Mouse (Mus musculus): ENCODE data around the gene Cdca3.
"Not testable (repeated sequence)": the region's sequence is repeated elsewhere in the genome, so short reads cannot be mapped to it uniquely, and the experiment has no call there.

Cdca3 gene

GRCm38 (mm10) chr6:124822049-124822448 is 7.3 kb upstream of the Cdca3 start:
- in situ Hi-C loops (cut with MboI; ENCODE audit: low pct_unique_long_range_greater_than_20kb in 1 of 2, low sequenced_read_pairs in 2 of 2, unreplicated experiment in 1 of 2), result no loop called here

GRCm38 (mm10) chr6:124828101-124828592 is 1.2 kb upstream of the Cdca3 start:
- in situ Hi-C loops (cut with MboI; ENCODE audit: low pct_unique_long_range_greater_than_20kb in 1 of 2, low sequenced_read_pairs in 2 of 2, unreplicated experiment in 1 of 2), result no loop called here

GRCm38 (mm10) chr6:124829799-124830700 is 703 bp downstream of the Cdca3 start:
- in situ Hi-C loops (cut with MboI; ENCODE audit: low pct_unique_long_range_greater_than_20kb in 1 of 2, low sequenced_read_pairs in 2 of 2, unreplicated experiment in 1 of 2), result no loop called here

GRCm38 (mm10) chr6:124831199-124831598 is 1.9 kb downstream of the Cdca3 start:
- in situ Hi-C loops (cut with MboI; ENCODE audit: low pct_unique_long_range_greater_than_20kb in 1 of 2, low sequenced_read_pairs in 2 of 2, unreplicated experiment in 1 of 2), result not testable (repeated sequence)

GRCm38 (mm10) chr6:124831649-124832048 is 2.3 kb downstream of the Cdca3 start:
- in situ Hi-C loops (cut with MboI; ENCODE audit: low pct_unique_long_range_greater_than_20kb in 1 of 2, low sequenced_read_pairs in 2 of 2, unreplicated experiment in 1 of 2), result no loop called here

- in situ Hi-C loops (cut with MboI; ENCODE audit: low pct_unique_long_range_greater_than_20kb in 1 of 2, low sequenced_read_pairs in 2 of 2, unreplicated experiment in 1 of 2), result no loop called here
These were observed 5.2 kb downstream of the Cdca3 start for GRCm38 (mm10) chr6:124834512-124835081.

- in situ Hi-C loops (cut with MboI; ENCODE audit: low pct_unique_long_range_greater_than_20kb in 1 of 2, low sequenced_read_pairs in 2 of 2, unreplicated experiment in 1 of 2), result no loop called here
These were observed 6.2 kb downstream of the Cdca3 start for GRCm38 (mm10) chr6:124835531-124835930.

GRCm38 (mm10) chr6:124836411-124836810 is 7.1 kb downstream of the Cdca3 start:
- in situ Hi-C loops (cut with MboI; ENCODE audit: low pct_unique_long_range_greater_than_20kb in 1 of 2, low sequenced_read_pairs in 2 of 2, unreplicated experiment in 1 of 2), result no loop called here

- in situ Hi-C loops (cut with MboI; ENCODE audit: low pct_unique_long_range_greater_than_20kb in 1 of 2, low sequenced_read_pairs in 2 of 2, unreplicated experiment in 1 of 2), result no loop called here
These were observed 10.5 kb downstream of the Cdca3 start for GRCm38 (mm10) chr6:124839805-124840204.

- in situ Hi-C loops (cut with MboI; ENCODE audit: low pct_unique_long_range_greater_than_20kb in 1 of 2, low sequenced_read_pairs in 2 of 2, unreplicated experiment in 1 of 2), result no loop called here
These were observed 11.2 kb downstream of the Cdca3 start, which contains the start of gene Gnb3 for GRCm38 (mm10) chr6:124840241-124841167. Gene Gnb3, minus strand, starts transcription at chr6:124840275.

GRCm38 (mm10) chr6:124847305-124847704 is 18.0 kb downstream of the Cdca3 start:
- in situ Hi-C loops (cut with MboI; ENCODE audit: low pct_unique_long_range_greater_than_20kb in 1 of 2, low sequenced_read_pairs in 2 of 2, unreplicated experiment in 1 of 2), result no loop called here

- in situ Hi-C loops (cut with MboI; ENCODE audit: low pct_unique_long_range_greater_than_20kb in 1 of 2, low sequenced_read_pairs in 2 of 2, unreplicated experiment in 1 of 2), result no loop called here
These were observed 21.2 kb downstream of the Cdca3 start for GRCm38 (mm10) chr6:124850535-124850934.

GRCm38 (mm10) chr6:124854647-124855046 is 25.3 kb downstream of the Cdca3 start:
- in situ Hi-C loops (cut with MboI; ENCODE audit: low pct_unique_long_range_greater_than_20kb in 1 of 2, low sequenced_read_pairs in 2 of 2, unreplicated experiment in 1 of 2), result loop anchor here in 1 of 2 experiments (5.0 kb wide), 1 partner anchor 78 kb away; the partner anchor contains the start of gene Mlf2

- in situ Hi-C loops (cut with MboI; ENCODE audit: low pct_unique_long_range_greater_than_20kb in 1 of 2, low sequenced_read_pairs in 2 of 2, unreplicated experiment in 1 of 2), result loop anchor here in 1 of 2 experiments (5.0 kb wide), 1 partner anchor 76 kb away; the partner anchor contains the start of gene Mlf2
These were observed 27.0 kb downstream of the Cdca3 start for GRCm38 (mm10) chr6:124856321-124856720.

GRCm38 (mm10) chr6:124856916-124857839 is 27.8 kb downstream of the Cdca3 start, which contains the start of gene P3h3:
Gene P3h3, minus strand, starts transcription at chr6:124857752.
- in situ Hi-C loops (cut with MboI; ENCODE audit: low pct_unique_long_range_greater_than_20kb in 1 of 2, low sequenced_read_pairs in 2 of 2, unreplicated experiment in 1 of 2), result loop anchor here in 1 of 2 experiments (5.0 kb wide), 1 partner anchor 75 kb away; the partner anchor contains the start of gene Mlf2

GRCm38 (mm10) chr6:124857840-124858530 is 28.6 kb downstream of the Cdca3 start:
- in situ Hi-C loops (cut with MboI; ENCODE audit: low pct_unique_long_range_greater_than_20kb in 1 of 2, low sequenced_read_pairs in 2 of 2, unreplicated experiment in 1 of 2), result loop anchor here in 1 of 2 experiments (5.0 kb wide), 1 partner anchor 74 kb away; the partner anchor contains the start of gene Mlf2
